Mouse (Mus musculus): ENCODE measurements around the gene Efcc1. TPM values are rescaled to one million over a fixed set of nuclear protein-coding genes. Genes with fewer than 3 reads are reported as not detected.

The Efcc1 gene
- polyA plus RNA-seq, 1 experiment from 2014 or later = 0.36 TPM

- WGBS = 39% methylated on average over 1 of the region's 1 CpGs
- H3K9ac ChIP-seq (replicated peaks) = no peak overlapping the region
- H3K27me3 ChIP-seq = no peaks in the 10 kb centered on the region
- no peaks in the 10 kb centered on the region for H3K36me3 ChIP-seq
- H3K4me3 ChIP-seq (replicated peaks) = no peak overlapping the region
- H3K27ac ChIP-seq = no peak overlapping the region
- H3K4me2 ChIP-seq = no peak overlapping the region
- no peak for ATAC-seq (ENCODE audit: insufficient number of reproducible peaks, insufficient read depth, low FRiP score, low TSS enrichment, low read depth)
- H3K4me1 ChIP-seq (replicated peaks) = no peaks in the 10 kb centered on the region
- H3K9me3 ChIP-seq = no peaks in the 10 kb centered on the region
Observed at GRCm38 (mm10) chr6:87745301-87745700, 14.6 kb downstream of the Efcc1 start.

GRCm38 (mm10) chr6:87746059-87746458 is 15.4 kb downstream of the Efcc1 start:
- no peaks in the 10 kb centered on the region for H3K27me3 ChIP-seq
- no peaks in the 10 kb centered on the region for H3K4me1 ChIP-seq (replicated peaks)
- H3K27ac ChIP-seq = no peak overlapping the region
- no peak for ATAC-seq (ENCODE audit: insufficient number of reproducible peaks, insufficient read depth, low FRiP score, low TSS enrichment, low read depth)
- no peak overlapping the region for H3K9ac ChIP-seq (replicated peaks)
- no peak overlapping the region for H3K4me3 ChIP-seq (replicated peaks)
- 68% methylated on average over 3 of the region's 3 CpGs for WGBS
- H3K9me3 ChIP-seq = no peaks in the 10 kb centered on the region
- H3K36me3 ChIP-seq = no peaks in the 10 kb centered on the region
- no peak overlapping the region for H3K4me2 ChIP-seq

- Histone ChIP-seq H3K4me2 (no peak overlapping the region), H3K36me3 (no peaks in the 10 kb centered on the region), H3K9ac (replicated peaks) (no peak overlapping the region), H3K9me3 (no peaks in the 10 kb centered on the region), H3K27me3 (no peaks in the 10 kb centered on the region), H3K4me3 (replicated peaks) (no peak overlapping the region), H3K27ac (no peak overlapping the region), H3K4me1 (replicated peaks) (no peaks in the 10 kb centered on the region)
- 77% methylated on average over 2 of the region's 2 CpGs for WGBS
- ATAC-seq (ENCODE audit: insufficient number of reproducible peaks, insufficient read depth, low FRiP score, low TSS enrichment, low read depth) = no peak
Observed at GRCm38 (mm10) chr6:87746849-87747248, 16.2 kb downstream of the Efcc1 start.

- Histone ChIP-seq H3K4me1 (replicated peaks) (no peaks in the 10 kb centered on the region), H3K4me3 (replicated peaks) (no peak overlapping the region), H3K36me3 (no peaks in the 10 kb centered on the region), H3K9me3 (no peaks in the 10 kb centered on the region), H3K27me3 (no peaks in the 10 kb centered on the region), H3K9ac (replicated peaks) (no peak overlapping the region), H3K4me2 (no peak overlapping the region), H3K27ac (no peak overlapping the region)
- WGBS = 86% methylated on average over 2 of the region's 2 CpGs
- ATAC-seq (ENCODE audit: insufficient number of reproducible peaks, insufficient read depth, low FRiP score, low TSS enrichment, low read depth) = no peak
Observed at GRCm38 (mm10) chr6:87748078-87748477, 17.4 kb downstream of the Efcc1 start.

GRCm38 (mm10) chr6:87748531-87748930 is 17.9 kb downstream of the Efcc1 start:
- no peaks in the 10 kb centered on the region for H3K4me1 ChIP-seq (replicated peaks)
- no peak overlapping the region for H3K9ac ChIP-seq (replicated peaks)
- H3K4me3 ChIP-seq (replicated peaks) = no peak overlapping the region
- H3K27me3 ChIP-seq = no peaks in the 10 kb centered on the region
- no peaks in the 10 kb centered on the region for H3K36me3 ChIP-seq
- no peak overlapping the region for H3K27ac ChIP-seq
- ATAC-seq (ENCODE audit: insufficient number of reproducible peaks, insufficient read depth, low FRiP score, low TSS enrichment, low read depth) = no peak
- H3K4me2 ChIP-seq = no peak overlapping the region
- H3K9me3 ChIP-seq = no peaks in the 10 kb centered on the region
- 88% methylated on average over 6 of the region's 6 CpGs for WGBS

- no peaks in the 10 kb centered on the region for H3K4me1 ChIP-seq (replicated peaks)
- no peaks in the 10 kb centered on the region for H3K9me3 ChIP-seq
- H3K4me3 ChIP-seq (replicated peaks) = no peak overlapping the region
- H3K27me3 ChIP-seq = no peaks in the 10 kb centered on the region
- ATAC-seq (ENCODE audit: insufficient number of reproducible peaks, insufficient read depth, low FRiP score, low TSS enrichment, low read depth) = no peak
- 90% methylated on average over 8 of the region's 8 CpGs for WGBS
- H3K4me2 ChIP-seq = no peak overlapping the region
- H3K9ac ChIP-seq (replicated peaks) = no peak overlapping the region
- no peak overlapping the region for H3K27ac ChIP-seq
- H3K36me3 ChIP-seq = no peaks in the 10 kb centered on the region
Observed at GRCm38 (mm10) chr6:87750184-87750910, 19.7 kb downstream of the Efcc1 start.

- no peak overlapping the region for H3K4me2 ChIP-seq
- H3K4me3 ChIP-seq (replicated peaks) = no peak overlapping the region
- no peaks in the 10 kb centered on the region for H3K36me3 ChIP-seq
- H3K9me3 ChIP-seq = no peaks in the 10 kb centered on the region
- no peaks in the 10 kb centered on the region for H3K4me1 ChIP-seq (replicated peaks)
- H3K27me3 ChIP-seq = no peaks in the 10 kb centered on the region
- no peak for ATAC-seq (ENCODE audit: insufficient number of reproducible peaks, insufficient read depth, low FRiP score, low TSS enrichment, low read depth)
- no peak overlapping the region for H3K27ac ChIP-seq
- 80% methylated on average over 6 of the region's 6 CpGs for WGBS
- no peak overlapping the region for H3K9ac ChIP-seq (replicated peaks)
Observed at GRCm38 (mm10) chr6:87751574-87751973, 20.9 kb downstream of the Efcc1 start.

- H3K9ac ChIP-seq (replicated peaks) = no peak overlapping the region
- WGBS = 91% methylated on average over 4 of the region's 4 CpGs
- ATAC-seq (ENCODE audit: insufficient number of reproducible peaks, insufficient read depth, low FRiP score, low TSS enrichment, low read depth) = no peak
Observed at GRCm38 (mm10) chr6:87755196-87755595, 24.5 kb downstream of the Efcc1 start.

GRCm38 (mm10) chr6:87756896-87757295 is 26.2 kb downstream of the Efcc1 start:
- Histone ChIP-seq H3K4me1 (replicated peaks) (no peaks in the 10 kb centered on the region), H3K27ac (no peak overlapping the region), H3K9me3 (no peaks in the 10 kb centered on the region), H3K4me2 (no peak overlapping the region), H3K4me3 (replicated peaks) (no peak overlapping the region), H3K36me3 (no peaks in the 10 kb centered on the region), H3K27me3 (no peaks in the 10 kb centered on the region), H3K9ac (replicated peaks) (no peak overlapping the region)
- ATAC-seq (ENCODE audit: insufficient number of reproducible peaks, insufficient read depth, low FRiP score, low TSS enrichment, low read depth) = no peak
- 91% methylated on average over 8 of the region's 8 CpGs for WGBS

More at GRCm38 (mm10) chr6:87755196-87755595, 24.5 kb downstream of the Efcc1 start:
- Histone ChIP-seq H3K36me3 (no peaks in the 10 kb centered on the region), H3K4me3 (replicated peaks) (no peak overlapping the region), H3K4me2 (no peak overlapping the region), H3K27ac (no peak overlapping the region), H3K9me3 (no peaks in the 10 kb centered on the region), H3K27me3 (no peaks in the 10 kb centered on the region), H3K4me1 (replicated peaks) (no peaks in the 10 kb centered on the region)

GRCm38 (mm10) chr6:87759404-87759803 is 28.7 kb downstream of the Efcc1 start:
- ATAC-seq (ENCODE audit: insufficient number of reproducible peaks, insufficient read depth, low FRiP score, low TSS enrichment, low read depth) = no peak
- H3K27ac ChIP-seq = no peak overlapping the region
- H3K4me2 ChIP-seq = no peak overlapping the region
- H3K4me3 ChIP-seq (replicated peaks) = no peak overlapping the region
- WGBS = 72% methylated on average over 3 of the region's 3 CpGs
- no peaks in the 10 kb centered on the region for H3K4me1 ChIP-seq (replicated peaks)
- no peak overlapping the region for H3K9ac ChIP-seq (replicated peaks)
- no peaks in the 10 kb centered on the region for H3K36me3 ChIP-seq
- H3K27me3 ChIP-seq = no peaks in the 10 kb centered on the region
- H3K9me3 ChIP-seq = no peaks in the 10 kb centered on the region

GRCm38 (mm10) chr6:87759850-87760249 is 29.2 kb downstream of the Efcc1 start:
- no peak overlapping the region for H3K9ac ChIP-seq (replicated peaks)
- no peak overlapping the region for H3K4me3 ChIP-seq (replicated peaks)
- H3K4me1 ChIP-seq (replicated peaks) = no peaks in the 10 kb centered on the region
- WGBS = 73% methylated on average over 3 of the region's 3 CpGs
- H3K4me2 ChIP-seq = no peak overlapping the region
- H3K27me3 ChIP-seq = no peaks in the 10 kb centered on the region
- ATAC-seq (ENCODE audit: insufficient number of reproducible peaks, insufficient read depth, low FRiP score, low TSS enrichment, low read depth) = no peak
- no peaks in the 10 kb centered on the region for H3K9me3 ChIP-seq
- H3K36me3 ChIP-seq = no peaks in the 10 kb centered on the region
- no peak overlapping the region for H3K27ac ChIP-seq

- ATAC-seq (ENCODE audit: insufficient number of reproducible peaks, insufficient read depth, low FRiP score, low TSS enrichment, low read depth) = no peak
- 87% methylated on average over 5 of the region's 5 CpGs for WGBS
- H3K36me3 ChIP-seq = no peaks in the 10 kb centered on the region
Observed at GRCm38 (mm10) chr6:87762161-87762560, 31.5 kb downstream of the Efcc1 start.

More at GRCm38 (mm10) chr6:87762161-87762560, 31.5 kb downstream of the Efcc1 start:
- 0 out of 2 replicates have a peak, but pooled peaks cover 1% of the 10 kb centered on the region for H3K9me3 ChIP-seq
- H3K27me3 ChIP-seq = no peaks in the 10 kb centered on the region
- H3K4me1 ChIP-seq (replicated peaks) = no peaks in the 10 kb centered on the region
- H3K4me2 ChIP-seq = no peak overlapping the region
- no peak overlapping the region for H3K9ac ChIP-seq (replicated peaks)
- H3K27ac ChIP-seq = no peak overlapping the region
- no peak overlapping the region for H3K4me3 ChIP-seq (replicated peaks)

Measured in limb, embryonic 12.5 days (tissue).